Mouse (Mus musculus) retina, postnatal 1 day (tissue): ENCODE measurements around the gene C330007P06Rik.

Experiments
- DNase-seq: peaks from one replicate; pipeline ENCODE4 v3.0.0-alpha.2; 2012

The C330007P06Rik gene

DNA sequence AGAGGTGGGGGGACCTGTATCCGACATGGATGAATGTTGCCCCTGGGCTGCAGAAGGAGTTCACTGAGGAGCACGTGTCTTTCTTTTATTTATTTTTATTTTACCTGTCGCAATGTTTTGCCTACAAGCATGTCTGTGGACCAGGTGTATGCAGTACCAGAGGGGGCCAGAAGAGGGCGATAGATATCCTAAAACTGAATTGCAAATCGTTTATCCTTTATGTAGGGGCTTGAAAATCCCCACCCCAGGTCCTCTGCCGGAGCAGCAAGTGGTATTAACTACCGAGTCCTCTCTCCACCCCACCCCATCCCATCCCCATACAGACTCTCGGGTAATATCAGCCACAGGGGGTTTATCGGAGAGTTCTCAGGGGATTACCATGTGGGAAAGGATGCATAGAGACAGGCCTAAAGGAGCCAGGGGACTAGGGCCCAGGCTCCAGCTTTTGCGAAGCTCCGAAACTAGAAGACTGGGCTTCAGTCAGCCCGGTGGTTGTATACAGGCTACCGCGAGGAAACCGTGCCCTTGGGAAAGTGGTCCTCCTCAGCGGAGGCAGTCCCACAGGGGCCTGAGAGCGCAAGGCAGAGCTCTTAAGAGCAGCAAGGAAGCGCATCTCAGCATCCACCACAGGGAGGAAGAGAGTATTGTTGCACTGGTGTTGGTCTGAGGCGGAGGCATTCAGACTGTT, 40.4 kb downstream of the C330007P06Rik start:
- DNase-seq, result peak; percentile 74

GRCm38 (mm10) chrX:36831632-36832031, 42.3 kb downstream of the C330007P06Rik start:
- no peak for DNase-seq

- peak; percentile 61 for DNase-seq
These were observed 43.6 kb downstream of the C330007P06Rik start for GRCm38 (mm10) chrX:36830271-36830670.

DNA sequence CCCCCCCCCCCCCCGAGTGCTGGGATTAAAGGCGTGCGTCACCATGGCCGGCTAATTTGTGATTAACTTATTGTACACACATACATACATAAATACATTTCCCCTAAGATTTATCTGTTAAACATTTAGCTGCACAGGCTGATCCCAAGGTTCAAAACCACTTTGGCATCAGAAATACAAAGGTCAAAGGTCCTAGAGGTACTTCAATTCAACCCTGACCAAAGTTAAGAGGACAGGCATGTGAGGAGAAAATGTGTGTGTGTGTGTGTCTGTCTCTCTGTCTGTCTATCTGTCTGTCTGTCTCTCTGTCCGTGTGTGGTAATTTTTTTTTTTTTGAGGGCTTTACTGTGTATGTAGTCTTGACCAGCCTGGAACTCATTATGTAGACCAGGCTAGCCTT, 47.0 kb downstream of the C330007P06Rik start:
- DNase-seq, result no peak

- DNase-seq, result no peak
These were observed 48.9 kb downstream of the C330007P06Rik start for GRCm38 (mm10) chrX:36825032-36825431.

- no peak for DNase-seq
These were observed 49.8 kb downstream of the C330007P06Rik start for GRCm38 (mm10) chrX:36823932-36824711.

DNA sequence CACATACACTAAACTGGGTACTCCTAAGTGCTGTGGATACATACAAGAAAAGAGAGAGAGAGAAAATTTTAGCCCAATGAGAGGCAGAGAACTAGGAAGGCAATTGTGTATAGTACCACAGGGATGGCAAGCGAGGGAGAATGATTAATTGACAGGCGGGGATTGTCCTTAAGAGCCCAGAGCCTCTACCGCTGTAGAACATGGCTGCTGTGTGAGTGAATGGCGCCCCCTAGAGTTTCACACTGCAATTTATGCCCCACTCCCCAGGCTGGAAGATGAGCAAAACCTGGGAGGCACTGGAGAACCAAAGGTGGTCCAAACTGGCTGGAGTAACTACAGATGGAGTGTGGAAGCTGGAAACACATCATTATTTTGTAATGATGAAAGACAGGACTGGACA, 53.7 kb downstream of the C330007P06Rik start:
- DNase-seq, result peak; percentile 66

- DNase-seq, result no peak
These were observed 54.3 kb downstream of the C330007P06Rik start for GRCm38 (mm10) chrX:36819575-36819974.

DNA sequence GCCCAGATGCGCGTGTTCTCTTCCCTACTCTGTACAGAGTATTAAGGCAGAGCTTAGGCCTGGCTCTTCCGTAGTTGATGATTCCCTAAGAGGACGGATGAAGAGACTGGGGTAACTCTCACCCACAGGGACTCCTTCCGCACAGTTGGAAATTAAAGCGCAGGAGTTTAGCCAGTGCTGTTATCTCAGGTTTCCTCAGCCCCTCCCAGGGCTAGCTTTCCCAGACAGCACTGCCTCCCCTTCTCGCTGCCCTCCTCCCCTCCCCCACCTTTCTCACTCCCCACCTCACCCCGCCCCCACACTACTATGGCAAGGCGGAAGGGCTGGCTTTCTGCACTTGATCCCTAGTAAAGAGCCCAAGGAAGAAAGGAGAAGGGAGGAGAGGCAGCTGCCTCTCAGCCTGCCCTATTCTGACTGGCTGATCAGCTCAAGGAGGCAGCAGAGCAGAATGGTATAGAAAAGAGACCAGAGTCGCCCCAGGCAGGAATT, 56.9 kb downstream of the C330007P06Rik start:
- DNase-seq, result peak; percentile 75

GRCm38 (mm10) chrX:36816368-36816899, 57.5 kb downstream of the C330007P06Rik start:
- DNase-seq, result peak; percentile 28

- no peak for DNase-seq
These were observed 58.5 kb downstream of the C330007P06Rik start for GRCm38 (mm10) chrX:36815439-36815838.

GRCm38 (mm10) chrX:36815022-36815421, 58.9 kb downstream of the C330007P06Rik start:
- DNase-seq, result no peak

GRCm38 (mm10) chrX:36814161-36814836, 59.6 kb downstream of the C330007P06Rik start:
- DNase-seq, result no peak

- peak; percentile 32 for DNase-seq
These were observed 62.5 kb downstream of the C330007P06Rik start for GRCm38 (mm10) chrX:36811377-36811776.

GRCm38 (mm10) chrX:36808318-36808683, 65.6 kb downstream of the C330007P06Rik start:
- no peak for DNase-seq

- DNase-seq, result peak; percentile 93
These were observed 66.3 kb downstream of the C330007P06Rik start for GRCm38 (mm10) chrX:36807360-36808317.

DNA sequence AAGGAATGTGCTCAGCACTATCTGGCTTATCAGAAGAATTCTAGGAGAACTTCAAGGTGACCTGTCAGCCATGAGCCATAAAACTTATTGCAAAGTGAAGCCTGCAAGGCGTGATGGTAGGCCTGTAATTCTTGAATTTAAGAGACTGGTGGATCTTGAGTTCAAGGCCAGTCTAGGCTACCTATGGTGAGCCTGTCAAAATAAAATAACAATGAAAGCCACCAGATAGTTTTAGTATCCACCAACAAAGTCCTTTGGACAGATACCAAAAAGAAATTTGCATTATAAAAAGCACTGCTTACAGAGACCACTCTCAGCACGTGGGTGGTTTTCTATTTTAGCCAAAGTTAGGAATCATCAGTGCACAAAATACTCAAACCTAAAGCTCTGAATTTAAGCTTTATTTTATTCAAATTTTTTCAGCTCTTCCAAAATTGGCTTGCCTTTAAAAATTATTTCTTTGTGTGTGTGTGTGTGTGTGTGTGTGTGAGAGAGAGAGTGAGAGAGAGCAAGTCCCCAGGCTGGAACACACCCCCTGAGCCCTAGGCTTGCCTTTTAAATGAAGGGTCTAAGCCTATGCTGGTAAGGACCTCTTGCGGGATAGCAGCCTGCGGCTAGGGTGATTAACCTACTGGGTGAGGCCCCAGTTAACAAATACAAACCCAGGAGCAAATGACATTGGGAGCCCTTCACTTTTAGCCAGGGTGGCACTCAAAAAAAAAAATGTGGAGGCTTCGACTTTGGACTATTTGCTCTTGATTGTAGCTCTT, 68.3 kb downstream of the C330007P06Rik start:
- DNase-seq, result no peak

GRCm38 (mm10) chrX:36804196-36804595, 69.7 kb downstream of the C330007P06Rik start:
- no peak for DNase-seq

- DNase-seq, result no peak
These were observed 70.7 kb downstream of the C330007P06Rik start for GRCm38 (mm10) chrX:36803189-36803588.

- no peak for DNase-seq
These were observed 74.6 kb downstream of the C330007P06Rik start for GRCm38 (mm10) chrX:36799131-36799879.
